Mouse (Mus musculus): ENCODE data around the gene Bmp2k.

Gene Bmp2k

GRCm38 (mm10) chr5:97099954-97100353 lies 102.5 kb downstream of the Bmp2k start:
- no peak for DNase-seq (ENCODE audit: low spot score in 2 of 2)

- no peak for DNase-seq (ENCODE audit: low spot score in 2 of 2)
These were observed 110.8 kb downstream of the Bmp2k start for GRCm38 (mm10) chr5:97108333-97108732.

- no peak for DNase-seq (ENCODE audit: low spot score in 2 of 2)
These were observed 112.6 kb downstream of the Bmp2k start for GRCm38 (mm10) chr5:97110133-97110532.

- peak in 1 of 2 experiments; percentile 29 for DNase-seq (ENCODE audit: low spot score in 2 of 2)
These were observed 113.2 kb downstream of the Bmp2k start for GRCm38 (mm10) chr5:97110697-97111096.

- peak; percentile 93 to 97 for DNase-seq (ENCODE audit: low spot score in 2 of 2)
These were observed 113.9 kb downstream of the Bmp2k start, which contains the start of gene Paqr3 for GRCm38 (mm10) chr5:97111207-97111910. Gene Paqr3 (minus strand): TSS chr5:97111596.

- no peak for DNase-seq (ENCODE audit: low spot score in 2 of 2)
These were observed 127.5 kb downstream of the Bmp2k start for GRCm38 (mm10) chr5:97124977-97125376.

- no peak for DNase-seq (ENCODE audit: low spot score in 2 of 2)
These were observed 128.0 kb downstream of the Bmp2k start for GRCm38 (mm10) chr5:97125459-97125970.

GRCm38 (mm10) chr5:97126005-97126404 lies 128.5 kb downstream of the Bmp2k start:
- DNase-seq (ENCODE audit: low spot score in 2 of 2): peak in 1 of 2 experiments; percentile 42

GRCm38 (mm10) chr5:97127284-97127683 lies 129.8 kb downstream of the Bmp2k start:
- no peak for DNase-seq (ENCODE audit: low spot score in 2 of 2)

DNA sequence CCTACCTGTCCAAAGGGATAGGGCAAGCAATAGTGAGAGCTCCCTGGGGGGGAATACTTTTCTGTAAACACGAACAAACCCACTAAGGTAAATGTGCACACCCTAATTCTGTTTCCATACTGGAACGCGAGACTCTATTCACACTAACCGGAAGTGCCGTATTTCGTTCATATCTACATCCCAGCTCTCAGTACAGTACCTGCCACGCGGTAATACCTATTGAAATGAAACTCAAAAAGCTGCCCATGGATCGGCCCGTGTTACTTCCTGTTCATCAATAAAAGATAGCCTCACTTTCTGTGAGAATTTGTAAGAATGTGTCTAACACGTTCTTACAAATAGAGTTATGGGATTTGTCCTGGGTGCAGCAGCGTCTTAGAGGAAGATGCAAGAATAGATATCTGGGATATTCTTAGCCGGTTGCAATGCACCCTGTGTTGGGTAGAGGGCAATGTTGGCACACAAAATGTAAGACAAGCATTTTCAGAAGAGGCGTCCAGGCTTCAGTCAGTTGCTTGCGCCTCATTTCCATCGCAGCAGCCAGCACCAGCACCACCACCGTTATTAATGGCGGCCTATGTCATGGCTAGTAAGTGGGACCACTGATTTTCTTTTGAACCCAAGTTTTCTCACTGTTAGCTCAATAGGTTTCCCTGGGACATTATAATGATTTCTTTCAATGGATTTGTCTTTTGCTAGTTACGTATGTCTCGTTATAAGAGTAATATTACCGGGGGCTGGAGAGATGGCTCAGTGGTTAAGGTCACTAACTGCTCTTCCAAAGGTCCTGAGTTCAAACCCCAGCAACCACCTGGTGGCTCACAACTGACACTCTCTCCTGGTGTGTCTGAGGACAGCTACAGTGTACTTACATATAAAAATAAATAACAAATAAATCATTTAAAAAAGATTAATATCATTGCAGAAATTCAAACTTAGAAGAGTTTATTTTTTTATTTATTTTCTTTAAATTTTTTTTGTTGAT lies 131.0 kb downstream of the Bmp2k start:
- peak in 1 of 2 experiments; percentile 80 for DNase-seq (ENCODE audit: low spot score in 2 of 2)

GRCm38 (mm10) chr5:97129589-97129988 lies 132.1 kb downstream of the Bmp2k start:
- DNase-seq (ENCODE audit: low spot score in 2 of 2): no peak

GRCm38 (mm10) chr5:97135331-97135730 lies 137.8 kb downstream of the Bmp2k start:
- DNase-seq (ENCODE audit: low spot score in 2 of 2): no peak
